Mouse (Mus musculus): ENCODE results near the gene D17H6S53E. TPM values are rescaled to one million over a fixed set of nuclear protein-coding genes. Genes with fewer than 3 reads are reported as not detected.

Gene D17H6S53E
- 0.91 and 2.5 TPM in 2 replicates for polyA plus RNA-seq (2012; rRNA removed)

- H3K27me3 ChIP-seq (ENCODE audit: control insufficient read depth, insufficient read depth, low read length), result no peaks in the 10 kb centered on the region
- peak within 1 kb of the TSS; percentile 74 for H3K27ac ChIP-seq (ENCODE audit: control insufficient read depth, insufficient read depth, low read depth, low read length)
- peak within 1 kb of the TSS; percentile 88 for H3K4me3 ChIP-seq (ENCODE audit: control insufficient read depth, low read depth, low read length)
- TF ChIP-seq CTCF (IDR thresholded peaks at IDR 0.05; ENCODE audit: control insufficient read depth, insufficient read depth, insufficient replicate concordance, low read depth, low read length), result no peak
- TF ChIP-seq POLR2A (IDR thresholded peaks at IDR 0.05; ENCODE audit: control insufficient read depth, low read depth, low read length), result peak; percentile 57
- peaks cover 20% of the 10 kb centered on the region for H3K4me1 ChIP-seq (ENCODE audit: control insufficient read depth, insufficient read depth, low read length)
- no peaks in the 10 kb centered on the region; the same call in 1 of the 2 replicates for H3K36me3 ChIP-seq (ENCODE audit: control insufficient read depth, insufficient read depth, low read length)
These were observed at the start of gene D17H6S53E for GRCm38 (mm10) chr17:35126206-35126611. Gene D17H6S53E (plus strand): TSS chr17:35126373.

GRCm38 (mm10) chr17:35076507-35077176 is 49.5 kb upstream of the D17H6S53E start, which contains the start of gene Ly6g6e:
Gene Ly6g6e (plus strand): TSS chr17:35076902.
- Histone ChIP-seq H3K4me3 (ENCODE audit: control insufficient read depth, low read depth, low read length) (no peak within 1 kb of the TSS), H3K4me1 (ENCODE audit: control insufficient read depth, insufficient read depth, low read length) (peaks cover 4% of the 10 kb centered on the region), H3K27me3 (ENCODE audit: control insufficient read depth, insufficient read depth, low read length) (no peaks in the 10 kb centered on the region), H3K36me3 (ENCODE audit: control insufficient read depth, insufficient read depth, low read length) (no peaks in the 10 kb centered on the region), H3K27ac (ENCODE audit: control insufficient read depth, insufficient read depth, low read depth, low read length) (peak within 1 kb of the TSS; percentile 44)
- TF ChIP-seq POLR2A (IDR thresholded peaks at IDR 0.05; ENCODE audit: control insufficient read depth, low read depth, low read length), result no peak

- Histone ChIP-seq H3K4me3 (ENCODE audit: control insufficient read depth, low read depth, low read length) (no peak overlapping the region), H3K27me3 (ENCODE audit: control insufficient read depth, insufficient read depth, low read length) (no peaks in the 10 kb centered on the region), H3K27ac (ENCODE audit: control insufficient read depth, insufficient read depth, low read depth, low read length) (no peak overlapping the region), H3K36me3 (ENCODE audit: control insufficient read depth, insufficient read depth, low read length) (no peaks in the 10 kb centered on the region), H3K4me1 (ENCODE audit: control insufficient read depth, insufficient read depth, low read length) (peaks cover 4% of the 10 kb centered on the region)
- TF ChIP-seq CTCF (IDR thresholded peaks at IDR 0.05; ENCODE audit: control insufficient read depth, insufficient read depth, insufficient replicate concordance, low read depth, low read length), result no peak
- TF ChIP-seq POLR2A (IDR thresholded peaks at IDR 0.05; ENCODE audit: control insufficient read depth, low read depth, low read length), result no peak
These were observed 48.9 kb upstream of the D17H6S53E start for GRCm38 (mm10) chr17:35077285-35077684.

- TF ChIP-seq CTCF (IDR thresholded peaks at IDR 0.05; ENCODE audit: control insufficient read depth, insufficient read depth, insufficient replicate concordance, low read depth, low read length) (peak; percentile 43; the same call in 1 of the 2 replicates), POLR2A (IDR thresholded peaks at IDR 0.05; ENCODE audit: control insufficient read depth, low read depth, low read length) (no peak)
- no peaks in the 10 kb centered on the region for H3K36me3 ChIP-seq (ENCODE audit: control insufficient read depth, insufficient read depth, low read length)
- H3K4me3 ChIP-seq (ENCODE audit: control insufficient read depth, low read depth, low read length), result no peak within 1 kb of the TSS
- H3K4me1 ChIP-seq (ENCODE audit: control insufficient read depth, insufficient read depth, low read length), result peaks cover 4% of the 10 kb centered on the region
- peak within 1 kb of the TSS; percentile 44 for H3K27ac ChIP-seq (ENCODE audit: control insufficient read depth, insufficient read depth, low read depth, low read length)
- H3K27me3 ChIP-seq (ENCODE audit: control insufficient read depth, insufficient read depth, low read length), result no peaks in the 10 kb centered on the region
These were observed 48.4 kb upstream of the D17H6S53E start, which contains the start of gene Ly6g6d for GRCm38 (mm10) chr17:35077786-35078233. Gene Ly6g6d (minus strand): TSS chr17:35078065.

GRCm38 (mm10) chr17:35079778-35080177 is 46.4 kb upstream of the D17H6S53E start:
- Histone ChIP-seq H3K27ac (ENCODE audit: control insufficient read depth, insufficient read depth, low read depth, low read length) (no peak overlapping the region), H3K4me3 (ENCODE audit: control insufficient read depth, low read depth, low read length) (no peak overlapping the region), H3K27me3 (ENCODE audit: control insufficient read depth, insufficient read depth, low read length) (no peaks in the 10 kb centered on the region), H3K36me3 (ENCODE audit: control insufficient read depth, insufficient read depth, low read length) (no peaks in the 10 kb centered on the region), H3K4me1 (ENCODE audit: control insufficient read depth, insufficient read depth, low read length) (peaks cover 2% of the 10 kb centered on the region)
- TF ChIP-seq POLR2A (IDR thresholded peaks at IDR 0.05; ENCODE audit: control insufficient read depth, low read depth, low read length) (no peak), CTCF (IDR thresholded peaks at IDR 0.05; ENCODE audit: control insufficient read depth, insufficient read depth, insufficient replicate concordance, low read depth, low read length) (no peak)

- TF ChIP-seq CTCF (IDR thresholded peaks at IDR 0.05; ENCODE audit: control insufficient read depth, insufficient read depth, insufficient replicate concordance, low read depth, low read length) (no peak), POLR2A (IDR thresholded peaks at IDR 0.05; ENCODE audit: control insufficient read depth, low read depth, low read length) (no peak)
- H3K36me3 ChIP-seq (ENCODE audit: control insufficient read depth, insufficient read depth, low read length), result no peaks in the 10 kb centered on the region
- no peaks in the 10 kb centered on the region for H3K27me3 ChIP-seq (ENCODE audit: control insufficient read depth, insufficient read depth, low read length)
- no peak overlapping the region for H3K27ac ChIP-seq (ENCODE audit: control insufficient read depth, insufficient read depth, low read depth, low read length)
- H3K4me3 ChIP-seq (ENCODE audit: control insufficient read depth, low read depth, low read length), result no peak overlapping the region
- peaks cover 2% of the 10 kb centered on the region for H3K4me1 ChIP-seq (ENCODE audit: control insufficient read depth, insufficient read depth, low read length)
These were observed 45.9 kb upstream of the D17H6S53E start for GRCm38 (mm10) chr17:35080248-35080647.

GRCm38 (mm10) chr17:35080710-35081109 is 45.5 kb upstream of the D17H6S53E start:
- TF ChIP-seq CTCF (IDR thresholded peaks at IDR 0.05; ENCODE audit: control insufficient read depth, insufficient read depth, insufficient replicate concordance, low read depth, low read length) (no peak), POLR2A (IDR thresholded peaks at IDR 0.05; ENCODE audit: control insufficient read depth, low read depth, low read length) (no peak)

More at GRCm38 (mm10) chr17:35080710-35081109, 45.5 kb upstream of the D17H6S53E start:
- Histone ChIP-seq H3K4me1 (ENCODE audit: control insufficient read depth, insufficient read depth, low read length) (peaks cover 2% of the 10 kb centered on the region), H3K27me3 (ENCODE audit: control insufficient read depth, insufficient read depth, low read length) (no peaks in the 10 kb centered on the region), H3K36me3 (ENCODE audit: control insufficient read depth, insufficient read depth, low read length) (no peaks in the 10 kb centered on the region), H3K4me3 (ENCODE audit: control insufficient read depth, low read depth, low read length) (no peak overlapping the region), H3K27ac (ENCODE audit: control insufficient read depth, insufficient read depth, low read depth, low read length) (no peak overlapping the region)

Data from testis, adult 2 months (tissue).